Mouse (Mus musculus) MEL (cell line): ENCODE data around the gene D430041D05Rik. TPM values are rescaled to one million over a fixed set of nuclear protein-coding genes. Genes with fewer than 3 reads are reported as not detected.
"Not testable (repeated sequence)": the region's sequence is repeated elsewhere in the genome, so short reads cannot be mapped to it uniquely, and the experiment has no call there.

Experiments used
- DNase-seq: peaks from one replicate; pipeline ENCODE4 v3.0.0; 2011; ENCODE audit warnings: low read depth, low spot score
- H3K27ac ChIP-seq: 2 replicates; pipeline ENCODE4 v1.5.1; 2012; ENCODE audit warnings: low read depth, mild to moderate bottlenecking, control low read depth, low read length, moderate library complexity; ENCODE audit not compliant: control insufficient read depth
- H3K27me3 ChIP-seq, 2 experiments: fragments of 150-350 bp in 1 of 2; sonication (generic) in 1 of 2; 2 replicates each; pipeline ENCODE4 v1.6.1; 2012; ENCODE audit warnings: low read length in 2 of 2, mild to moderate bottlenecking in 2 of 2, improper control_type of control experiment in 1 of 2, moderate library complexity in 1 of 2; ENCODE audit not compliant: insufficient read depth in 2 of 2, control insufficient read depth in 1 of 2
- H3K36me3 ChIP-seq, 2 experiments: 2 replicates each; pipeline ENCODE4 v1.6.1; 2012 to 2014; ENCODE audit warnings: low read length in 2 of 2, improper control_type of control experiment in 1 of 2, inconsistent platforms in 1 of 2, mild to moderate bottlenecking in 1 of 2; ENCODE audit not compliant: insufficient read depth in 2 of 2, control insufficient read depth in 1 of 2
- H3K4me1 ChIP-seq, 2 experiments: fragments of 150-350 bp in 1 of 2; sonication (generic) in 1 of 2; 2 replicates each; pipeline ENCODE4 v1.6.1; 2012; ENCODE audit warnings: low read length in 2 of 2, improper control_type of control experiment in 1 of 2, mild to moderate bottlenecking in 1 of 2; ENCODE audit not compliant: insufficient read depth in 2 of 2, control insufficient read depth in 1 of 2
- H3K4me3 ChIP-seq, 2 experiments: fragments of 150-350 bp in 1 of 2; sonication (generic) in 1 of 2; 2 replicates each; pipeline ENCODE4 v1.5.1; 2012; ENCODE audit warnings: low read depth in 2 of 2, low read length in 2 of 2, mild to moderate bottlenecking in 2 of 2, moderate library complexity in 2 of 2, control low read depth in 1 of 2, improper control_type of control experiment in 1 of 2; ENCODE audit not compliant: control insufficient read depth in 1 of 2, insufficient read depth in 1 of 2
- H3K79me2 ChIP-seq: 2 replicates; pipeline ENCODE4 v1.6.1; 2012; ENCODE audit warnings: mild to moderate bottlenecking, low read length, moderate library complexity; ENCODE audit not compliant: control insufficient read depth, poor library complexity, insufficient read depth
- H3K9ac ChIP-seq: 2 replicates; pipeline ENCODE4 v1.6.1; 2012; ENCODE audit warnings: low read depth, mild to moderate bottlenecking, control low read depth, low read length, moderate library complexity; ENCODE audit not compliant: control insufficient read depth, poor library complexity, severe bottlenecking
- H3K9me3 ChIP-seq: fragments of 150-350 bp; sonication (generic); replicated peaks from 2 replicates; pipeline ENCODE4 v1.6.1; 2012; ENCODE audit warnings: mild to moderate bottlenecking, low read length, improper control_type of control experiment, moderate library complexity; ENCODE audit not compliant: insufficient read depth
- EP300 ChIP-seq, 2 experiments: IDR thresholded peaks; 2 replicates each; pipeline ENCODE4 v1.6.1; 2011; ENCODE audit warnings: improper control_type of control experiment in 2 of 2, low read length in 2 of 2, low read depth in 1 of 2, mild to moderate bottlenecking in 1 of 2
- ETS1 ChIP-seq: IDR thresholded peaks from 2 replicates; pipeline ENCODE4 v1.6.1; 2012; ENCODE audit warnings: low read depth, mild to moderate bottlenecking, inconsistent platforms, low read length, improper control_type of control experiment, moderate library complexity
- GABPA ChIP-seq: IDR thresholded peaks from 2 replicates; pipeline ENCODE4 v1.6.1; 2012; ENCODE audit warnings: low read depth, mild to moderate bottlenecking, inconsistent platforms, low read length, improper control_type of control experiment, moderate library complexity
- GATA1 ChIP-seq: IDR thresholded peaks from 2 replicates; pipeline ENCODE4 v1.6.1; 2011; ENCODE audit warnings: low read depth, low read length, improper control_type of control experiment
- HCFC1 ChIP-seq: IDR thresholded peaks from 2 replicates; pipeline ENCODE4 v1.6.1; 2012; ENCODE audit warnings: low read depth, mild to moderate bottlenecking, inconsistent platforms, low read length, improper control_type of control experiment, moderate library complexity
- KAT2A ChIP-seq: conservative IDR thresholded peaks from 2 replicates; pipeline ENCODE4 v1.6.1; 2012; ENCODE audit warnings: low read depth, low read length, improper control_type of control experiment, inconsistent platforms
- MAFK ChIP-seq: IDR thresholded peaks from 2 replicates; pipeline ENCODE4 v1.6.1; 2011; ENCODE audit warnings: low read depth, mild to moderate bottlenecking, low read length, improper control_type of control experiment, borderline replicate concordance
- MXI1 ChIP-seq: IDR thresholded peaks from 2 replicates; pipeline ENCODE4 v1.6.1; 2011; ENCODE audit warnings: mild to moderate bottlenecking, low read depth, low read length, improper control_type of control experiment
- NELFE ChIP-seq: IDR thresholded peaks from 2 replicates; pipeline ENCODE4 v1.6.1; 2011; ENCODE audit warnings: low read depth, low read length, improper control_type of control experiment
- POLR2A ChIP-seq, 2 experiments: IDR thresholded peaks; 2 replicates each; pipeline ENCODE4 v1.6.1; 2011 to 2012; ENCODE audit warnings: low read length in 2 of 2, mild to moderate bottlenecking in 2 of 2, control low read depth in 1 of 2, improper control_type of control experiment in 1 of 2, low read depth in 1 of 2, moderate library complexity in 1 of 2; ENCODE audit not compliant: control insufficient read depth in 1 of 2, insufficient read depth in 1 of 2, poor library complexity in 1 of 2
- POLR2AphosphoS5 ChIP-seq: IDR thresholded peaks from 2 replicates; pipeline ENCODE4 v1.6.1; 2012; ENCODE audit warnings: low read depth, borderline replicate concordance, mild to moderate bottlenecking, inconsistent platforms, low read length, moderate library complexity, mixed read lengths
- RCOR1 ChIP-seq: IDR thresholded peaks from 2 replicates; pipeline ENCODE4 v1.6.1; 2012; ENCODE audit warnings: low read depth, mild to moderate bottlenecking, inconsistent platforms, low read length, improper control_type of control experiment
- USF1 ChIP-seq: IDR thresholded peaks from 2 replicates; pipeline ENCODE4 v1.6.1; 2014; ENCODE audit warnings: low read depth, mild to moderate bottlenecking, inconsistent platforms, low read length, improper control_type of control experiment, moderate library complexity
- ZC3H11A ChIP-seq: IDR thresholded peaks from 2 replicates; pipeline ENCODE4 v1.6.1; 2012; ENCODE audit warnings: low read depth, mild to moderate bottlenecking, inconsistent platforms, low read length, improper control_type of control experiment
- polyA plus RNA-seq, 2 experiments: library from polyadenylated mRNA; stranded (reverse) in 1 of 2; unstranded in 1 of 2; fragments of >175 nt in 1 of 2; fragments of >200 nt in 1 of 2; gene quantifications; 2 replicates each; pipeline versions ENCODE4 v1.2.1 to v1.2.4; 2012; ENCODE audit warnings: low replicate concordance in 2 of 2, low read depth in 1 of 2; ENCODE audit not compliant: insufficient read length in 2 of 2, insufficient read depth in 1 of 2, missing spikeins in 1 of 2
- total RNA-seq: library from RNA; depleted of rRNA; stranded (reverse); fragments of 300-350 nt; gene quantifications from 2 replicates; pipeline ENCODE4 v1.2.3, GENCODE M21; 2012

The D430041D05Rik gene
- total and polyA plus RNA-seq, 3 experiments, result 0.46 to 1.1 TPM; not detected in 1

DNA sequence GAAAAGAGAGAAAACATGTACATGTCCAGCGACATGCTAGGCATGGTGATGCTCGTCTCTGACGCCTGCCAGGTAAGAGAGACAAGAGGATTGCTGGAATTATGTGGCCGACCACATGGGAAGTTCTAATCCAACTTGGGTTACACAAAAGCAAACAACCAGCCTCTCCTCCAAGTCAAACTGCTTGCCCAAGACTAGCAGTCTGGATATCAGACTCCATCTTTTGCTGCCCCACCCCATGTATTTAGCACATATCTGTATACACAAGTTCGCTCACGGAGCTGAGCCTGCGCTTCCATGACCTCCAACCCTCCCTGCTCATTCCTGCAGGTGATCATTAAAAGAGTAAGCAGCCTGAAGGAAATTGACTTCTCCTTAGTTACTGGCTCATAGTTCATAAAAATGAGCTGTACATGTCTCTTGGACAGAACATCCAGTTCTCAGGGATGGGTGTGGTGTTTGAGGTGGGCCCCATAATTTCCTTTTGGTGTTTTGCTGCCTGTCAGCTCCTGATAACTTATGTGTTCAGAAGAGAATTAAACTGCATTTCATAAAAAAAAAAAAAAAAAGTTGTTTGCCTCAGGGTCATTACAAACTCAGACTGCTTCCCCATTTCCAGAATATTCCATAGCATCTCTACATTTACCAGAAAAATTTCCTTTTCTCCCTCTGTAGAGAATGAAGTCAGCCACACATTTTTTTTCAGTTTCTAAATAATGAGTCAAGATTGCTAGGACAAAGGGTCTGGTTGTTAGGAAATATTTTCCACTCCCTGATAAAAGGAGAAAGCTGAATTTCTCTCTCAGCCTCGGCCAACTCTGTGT is 288.9 kb downstream of the D430041D05Rik start (continued):
- TF ChIP-seq NELFE (no peak), ETS1 (peak; percentile 63), HCFC1 (0 out of 2 replicates have a peak, but pooled peaks have one; percentile 35), EP300 (IDR thresholded peaks at IDR 0.05; ENCODE audit: low read depth in 1 of 2, low read length in 2 of 2) (peak; percentile 59 to 74; a peak in 3 of 4 replicates), GABPA (no peak), KAT2A (no peak; the same call in 1 of the 2 replicates), MAFK (no peak), MXI1 (no peak), RCOR1 (0 out of 2 replicates have a peak, but pooled peaks have one; percentile 9)

DNA sequence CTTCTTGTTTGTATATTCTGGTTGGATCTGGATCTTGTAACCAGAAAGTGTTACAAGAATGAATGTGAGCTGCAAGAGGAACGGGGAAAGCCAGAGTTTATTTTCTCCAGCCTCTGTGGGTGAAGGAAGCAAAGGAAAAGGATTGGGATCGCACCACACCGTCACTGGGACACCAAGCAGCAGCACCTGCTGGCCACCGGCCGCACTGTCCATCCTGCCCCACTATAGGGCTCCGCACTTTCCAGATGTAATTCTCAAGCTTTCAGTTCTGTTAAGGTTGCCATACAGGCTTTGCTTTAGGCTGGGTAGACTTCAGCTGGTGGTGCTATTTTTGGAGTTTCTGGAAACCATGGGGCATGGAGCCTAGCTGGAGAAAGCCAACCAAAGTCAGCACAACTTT is 290.5 kb downstream of the D430041D05Rik start:
- Histone ChIP-seq H3K27me3 (peaks cover 4 to 17% of the 10 kb centered on the region in 2 experiments), H3K36me3 (peaks cover 0 to 23% of the 10 kb centered on the region in 2 experiments; a peak in 2 of 4 replicates), H3K79me2 (no peaks in the 10 kb centered on the region), H3K9me3 (no peaks in the 10 kb centered on the region), H3K4me3 (no peak overlapping the region), H3K4me1 (peaks cover 12 to 19% of the 10 kb centered on the region in 2 experiments), H3K9ac (no peak overlapping the region), H3K27ac (no peak overlapping the region)
- no peak for DNase-seq
- TF ChIP-seq KAT2A (no peak), USF1 (no peak), MAFK (no peak), RCOR1 (no peak), EP300 (IDR thresholded peaks at IDR 0.05; ENCODE audit: low read depth in 1 of 2, low read length in 2 of 2) (no peak), GATA1 (no peak), ZC3H11A (no peak)

DNA sequence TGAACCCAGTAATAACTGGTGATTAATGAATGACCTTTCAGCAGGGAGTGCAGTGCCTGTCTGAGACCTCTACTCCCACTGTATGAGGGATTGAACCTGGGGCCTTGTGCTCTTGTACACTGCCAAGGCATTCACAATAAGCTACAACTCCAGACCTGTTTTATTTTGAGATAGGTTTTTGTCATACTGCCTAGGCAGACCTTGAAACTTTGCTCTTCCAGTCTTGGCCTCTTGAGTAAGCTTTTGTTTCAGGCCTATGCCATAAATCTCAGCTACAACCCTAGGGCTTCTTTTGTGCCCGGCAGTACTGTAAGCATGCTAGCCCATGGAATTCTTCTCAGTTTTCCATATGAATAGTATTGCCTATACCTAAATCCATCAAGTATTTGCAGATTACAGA is 291.7 kb downstream of the D430041D05Rik start:
- Histone ChIP-seq H3K4me3 (no peak overlapping the region), H3K27ac (no peak overlapping the region), H3K9ac (no peak overlapping the region)
- no peak for DNase-seq
- no peak for TF ChIP-seq POLR2AphosphoS5
- no peak for TF ChIP-seq POLR2A (IDR thresholded peaks at IDR 0.05; ENCODE audit: control insufficient read depth in 1 of 2, insufficient read depth in 1 of 2, low read depth in 1 of 2, low read length in 2 of 2, poor library complexity in 1 of 2)
- TF ChIP-seq, all 39 proteins: peak for 0
- Histone ChIP-seq H3K4me1 (peaks cover 12 to 19% of the 10 kb centered on the region in 2 experiments), H3K9me3 (no peaks in the 10 kb centered on the region), H3K79me2 (no peaks in the 10 kb centered on the region), H3K27me3 (peaks cover 0 to 6% of the 10 kb centered on the region in 2 experiments; a peak in 3 of 4 replicates), H3K36me3 (peaks cover 0 to 23% of the 10 kb centered on the region in 2 experiments; a peak in 2 of 4 replicates)

DNA sequence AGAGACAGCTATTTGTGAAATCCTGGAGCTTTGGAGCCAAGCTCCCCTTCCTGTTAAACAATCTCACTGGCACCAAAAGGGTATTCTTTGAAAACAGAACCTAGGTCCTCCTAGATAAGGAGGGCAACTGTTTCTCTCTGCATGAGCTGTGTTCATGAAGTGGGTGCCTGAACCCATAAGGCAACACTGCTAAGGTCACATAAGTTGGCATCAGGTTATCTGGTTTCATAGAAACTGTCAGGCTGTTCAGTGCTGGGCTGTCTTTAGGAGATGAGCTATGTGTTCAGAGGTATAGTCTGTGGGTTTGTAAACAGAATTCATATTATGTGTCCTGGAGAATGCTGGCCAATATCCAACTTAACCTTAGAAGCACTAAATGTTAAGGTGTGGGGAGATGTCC is 293.6 kb downstream of the D430041D05Rik start:
- Histone ChIP-seq H3K36me3 (peaks cover 0 to 14% of the 10 kb centered on the region in 2 experiments; a peak in 2 of 4 replicates), H3K4me1 (peaks cover 3 to 11% of the 10 kb centered on the region in 2 experiments)
- not testable (repeated sequence) for H3K79me2 ChIP-seq, H3K9me3 ChIP-seq, H3K27ac ChIP-seq, DNase-seq, H3K4me3 ChIP-seq, H3K27me3 ChIP-seq, H3K9ac ChIP-seq
